Mouse (Mus musculus) forebrain, embryonic 14.5 days (tissue): ENCODE results near the gene Trove2. TPM values are rescaled to one million over a fixed set of nuclear protein-coding genes. Genes with fewer than 3 reads are reported as not detected.
A peak's percentile ranks its signal among the peaks of the same experiment; 100 is the strongest.
"Not testable (repeated sequence)": the region's sequence is repeated elsewhere in the genome, so short reads cannot be mapped to it uniquely, and the experiment has no call there.

Experiments
- ATAC-seq: fragments of 200-750 bp; cut with Nextera tagmentation; 2 replicates; pipeline ENCODE4 v1.8.0; 2017; ENCODE audit warnings: mild to moderate bottlenecking, moderate library complexity
- DNase-seq: peaks from one replicate; pipeline ENCODE4 v3.0.0-alpha.2; 2015; ENCODE audit warnings: low spot score
- H3K27ac ChIP-seq: fragments of 300-500 bp; sonication (generic); 2 replicates; pipeline ENCODE4 v1.5.1; 2014; ENCODE audit warnings: low read depth, mild to moderate bottlenecking, control low read depth, low read length, moderate library complexity
- H3K27me3 ChIP-seq: fragments of 300-500 bp; sonication (generic); replicated peaks from 2 replicates; pipeline ENCODE4 v1.6.1; 2014; ENCODE audit warnings: low read length, control low read depth, mixed read lengths; ENCODE audit not compliant: control insufficient read depth, insufficient read depth
- H3K36me3 ChIP-seq: fragments of 300-500 bp; sonication (generic); 2 replicates; pipeline ENCODE4 v1.6.1; 2014; ENCODE audit warnings: low read length, control low read depth; ENCODE audit not compliant: control insufficient read depth, insufficient read depth
- H3K4me1 ChIP-seq: fragments of 300-500 bp; sonication (generic); 2 replicates; pipeline ENCODE4 v1.6.1; 2014; ENCODE audit warnings: antibody characterized with exemption, low read length, control low read depth; ENCODE audit not compliant: control insufficient read depth, insufficient read depth
- H3K4me2 ChIP-seq: fragments of 300-500 bp; sonication (generic); 2 replicates; pipeline ENCODE4 v1.6.1; 2014; ENCODE audit warnings: mild to moderate bottlenecking, control low read depth, low read length
- H3K4me3 ChIP-seq: fragments of 300-500 bp; sonication (generic); 2 replicates; pipeline ENCODE4 v1.5.1; 2014; ENCODE audit warnings: low read depth, low read length, control low read depth
- H3K9ac ChIP-seq: fragments of 300-500 bp; sonication (generic); 2 replicates; pipeline ENCODE4 v1.6.1; 2014; ENCODE audit warnings: mild to moderate bottlenecking, low read length, control low read depth, moderate library complexity
- H3K9me3 ChIP-seq: fragments of 300-500 bp; sonication (generic); replicated peaks from 2 replicates; pipeline ENCODE4 v1.6.1; 2016; ENCODE audit warnings: low read length, control low read depth, mixed read lengths; ENCODE audit not compliant: control insufficient read depth
- WGBS: fragments of 180-500 bp; shearing (Covaris S2); extraction: QIAGEN DNeasy Blood & Tissue Kit; methylation state at CpG from one replicate; pipeline ENCODE4 v1.1.7; 2014; 5-methylcytosine and 5-hydroxymethylcytosine counted together
- polyA plus RNA-seq: library from polyadenylated mRNA; unstranded; fragments of >200 nt; fragmentation: Nextera tagmentation; extraction: Ambion mirVana; gene quantifications from 2 replicates; pipeline ENCODE4 v1.2.1, GENCODE M21; 2014

The Trove2 gene
- polyA plus RNA-seq, 1 experiment from 2014 or later = 38.0 TPM

DNA sequence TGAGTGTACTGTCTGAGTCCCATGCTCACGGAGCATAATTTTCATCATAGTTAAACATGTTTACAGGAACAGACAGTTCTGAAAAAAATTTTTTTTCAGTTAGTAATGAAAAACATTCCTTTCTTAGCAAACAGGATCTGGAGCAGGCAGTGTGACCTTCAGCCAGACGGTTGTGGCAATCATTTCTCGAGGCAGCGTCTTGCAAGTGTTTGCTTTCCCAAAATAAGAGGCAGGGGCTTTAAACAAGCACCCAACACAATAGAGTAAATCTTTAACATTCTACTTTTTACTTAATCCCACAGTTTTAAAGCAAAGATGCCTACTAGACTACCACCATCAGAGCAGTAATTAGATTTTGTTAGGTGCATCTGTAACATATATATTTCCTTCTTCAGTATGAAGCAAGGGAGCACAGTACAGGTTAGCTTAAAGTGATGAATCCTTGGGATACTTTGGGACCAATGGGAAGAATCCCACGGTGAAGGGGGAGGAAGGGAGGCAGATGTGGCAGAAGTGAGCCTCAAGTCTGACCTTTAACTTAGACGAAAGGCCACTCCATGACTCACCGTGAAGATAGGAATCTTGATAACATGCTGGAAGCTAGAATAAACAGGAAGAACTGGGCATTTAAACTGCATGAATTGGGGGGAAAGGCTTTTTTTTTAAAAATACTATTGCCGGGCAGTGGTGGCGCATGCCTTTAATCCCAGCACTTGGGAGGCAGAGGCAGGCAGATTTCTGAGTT lies 49.0 kb downstream of the Trove2 start:
- H3K4me1 ChIP-seq = no peaks in the 10 kb centered on the region
- H3K9me3 ChIP-seq = no peaks in the 10 kb centered on the region
- no peaks in the 10 kb centered on the region for H3K36me3 ChIP-seq
- H3K9ac ChIP-seq = no peak overlapping the region
- no peak for ATAC-seq
- no peak for DNase-seq
- H3K4me3 ChIP-seq = no peak overlapping the region
- WGBS = 88% methylated on average over 9 of the region's 9 CpGs
- no peaks in the 10 kb centered on the region for H3K27me3 ChIP-seq
- no peak overlapping the region for H3K27ac ChIP-seq
- H3K4me2 ChIP-seq = no peak overlapping the region

DNA sequence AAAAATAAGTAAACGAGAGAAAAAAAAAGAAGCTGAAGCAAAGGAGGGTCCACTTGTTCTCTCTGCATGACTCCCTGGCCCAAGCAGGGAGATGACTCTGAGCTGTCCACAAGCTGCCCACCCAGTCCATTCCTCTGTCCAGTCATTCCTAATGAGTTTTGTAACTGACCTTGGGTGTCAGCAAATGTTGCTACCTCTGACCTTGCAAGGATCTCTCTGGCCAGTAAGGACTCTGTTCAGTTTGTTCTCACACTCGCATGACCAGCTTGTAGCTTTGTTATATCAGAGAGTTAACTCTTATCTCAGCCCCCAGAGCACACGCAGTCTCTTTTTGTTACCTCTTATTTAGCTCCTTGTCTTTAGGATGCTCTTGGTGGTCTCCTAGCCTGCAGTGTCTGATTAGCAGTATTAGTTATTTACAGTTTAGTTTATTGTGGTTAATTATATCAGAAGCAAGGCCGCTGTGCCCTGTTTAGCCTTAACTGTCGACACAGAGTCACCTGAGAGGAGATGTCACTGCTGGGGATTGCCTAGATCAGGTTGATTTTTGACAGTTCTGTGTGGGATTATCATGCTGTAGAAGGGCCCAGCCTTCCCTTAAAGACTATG lies 52.3 kb downstream of the Trove2 start:
- H3K27me3 ChIP-seq = no peaks in the 10 kb centered on the region
- DNase-seq (no peak), ATAC-seq (no peak)
- H3K36me3 ChIP-seq = no peaks in the 10 kb centered on the region
- no peak overlapping the region for H3K4me3 ChIP-seq
- 85% methylated on average over 5 of the region's 5 CpGs for WGBS
- no peak overlapping the region for H3K27ac ChIP-seq
- H3K9me3 ChIP-seq = no peaks in the 10 kb centered on the region
- H3K4me2 ChIP-seq = no peak overlapping the region
- H3K9ac ChIP-seq = no peak overlapping the region
- no peaks in the 10 kb centered on the region for H3K4me1 ChIP-seq

DNA sequence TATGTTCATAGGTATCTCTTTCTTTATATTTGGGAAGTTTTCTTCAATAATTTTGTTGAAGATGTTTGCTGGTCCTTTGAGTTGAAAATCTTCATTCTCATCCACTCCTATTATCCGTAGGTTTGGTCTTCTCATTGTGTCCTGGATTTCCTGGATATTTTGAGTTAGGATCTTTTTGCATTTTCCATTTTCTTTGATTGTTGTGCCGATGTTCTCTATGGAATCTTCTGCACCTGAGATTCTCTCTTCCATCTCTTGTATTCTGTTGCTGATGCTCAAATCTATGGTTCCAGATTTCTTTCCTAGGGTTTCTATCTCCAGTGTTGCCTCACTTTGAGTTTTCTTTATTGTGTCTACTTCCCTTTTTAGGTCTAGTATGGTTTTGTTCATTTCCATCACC lies 60.8 kb downstream of the Trove2 start, which contains the start of gene Glrx2:
Glrx2 (plus strand) TSS at position 301 of the 400 bp plus-strand sequence.
- not testable (repeated sequence) for H3K4me2 ChIP-seq, H3K4me3 ChIP-seq, H3K9ac ChIP-seq, H3K27me3 ChIP-seq, H3K9me3 ChIP-seq, DNase-seq, H3K4me1 ChIP-seq, H3K36me3 ChIP-seq, H3K27ac ChIP-seq, ATAC-seq
- no CpG with 5 or more reads among the region's 2 CpGs for WGBS

DNA sequence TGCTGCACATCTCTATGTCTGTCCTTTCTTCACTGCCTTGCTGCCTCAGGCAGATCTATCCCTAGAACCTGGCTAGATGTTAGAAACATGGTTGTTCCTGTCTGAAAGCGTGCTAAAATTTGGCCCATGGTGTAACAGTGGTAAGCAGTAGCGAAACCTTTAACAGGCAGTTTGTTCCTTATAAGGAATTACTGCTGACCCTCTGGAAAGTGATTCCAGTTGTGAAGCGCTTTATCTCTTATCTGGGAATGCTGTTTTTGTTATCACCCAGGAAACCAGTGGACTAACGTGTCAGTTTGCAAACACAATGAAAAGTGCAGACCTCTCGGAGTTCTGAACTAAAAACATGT lies 66.3 kb downstream of the Trove2 start:
- Histone ChIP-seq H3K4me1 (no peaks in the 10 kb centered on the region), H3K9ac (no peak overlapping the region), H3K27ac (peak overlapping the region; percentile 41; the same call in 1 of the 2 replicates), H3K4me2 (no peak overlapping the region), H3K27me3 (no peaks in the 10 kb centered on the region), H3K4me3 (no peak overlapping the region), H3K36me3 (no peaks in the 10 kb centered on the region), H3K9me3 (no peaks in the 10 kb centered on the region)
- ATAC-seq = no peak
- no peak for DNase-seq
- WGBS = 83% methylated on average over 5 of the region's 5 CpGs

DNA sequence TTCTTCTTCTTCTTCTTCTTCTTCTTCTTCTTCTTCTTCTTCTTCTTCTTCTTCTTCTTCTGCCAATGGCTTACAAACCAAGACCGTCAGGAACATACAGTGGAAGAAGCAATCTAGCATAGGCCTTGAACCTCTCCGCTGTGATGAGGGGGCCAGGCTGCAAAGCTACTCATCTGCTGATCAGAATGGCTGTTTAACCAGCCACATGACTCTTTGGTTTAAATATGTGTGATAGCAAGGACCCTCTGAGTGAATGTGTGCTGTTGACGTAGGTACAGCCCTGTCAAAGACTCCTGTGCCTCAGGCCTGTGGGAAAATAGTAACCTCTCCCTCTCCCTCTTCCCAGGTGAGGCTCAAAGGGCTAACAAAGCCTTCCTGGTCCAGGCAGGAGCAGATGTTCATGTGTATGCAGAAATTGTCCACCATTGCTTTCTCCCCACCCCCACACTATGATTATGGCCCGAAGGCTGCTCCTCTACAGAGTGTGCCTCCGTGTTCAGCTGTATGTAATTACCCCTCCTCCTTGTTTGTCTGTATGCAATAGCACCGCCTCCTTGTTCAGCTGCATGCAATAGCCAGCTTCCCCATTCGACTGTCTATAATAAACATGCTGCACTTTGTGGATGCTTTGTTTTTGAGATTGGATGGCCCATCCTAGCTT lies 66.8 kb downstream of the Trove2 start:
- Histone ChIP-seq H3K27ac (peak overlapping the region; percentile 65; the same call in 1 of the 2 replicates), H3K36me3 (no peaks in the 10 kb centered on the region), H3K4me1 (no peaks in the 10 kb centered on the region), H3K4me3 (no peak overlapping the region), H3K9me3 (no peaks in the 10 kb centered on the region), H3K27me3 (no peaks in the 10 kb centered on the region), H3K4me2 (no peak overlapping the region), H3K9ac (no peak overlapping the region)
- 55% methylated on average over 7 of the region's 7 CpGs for WGBS
- DNase-seq (peak; percentile 67), ATAC-seq (peak; percentile 98)

DNA sequence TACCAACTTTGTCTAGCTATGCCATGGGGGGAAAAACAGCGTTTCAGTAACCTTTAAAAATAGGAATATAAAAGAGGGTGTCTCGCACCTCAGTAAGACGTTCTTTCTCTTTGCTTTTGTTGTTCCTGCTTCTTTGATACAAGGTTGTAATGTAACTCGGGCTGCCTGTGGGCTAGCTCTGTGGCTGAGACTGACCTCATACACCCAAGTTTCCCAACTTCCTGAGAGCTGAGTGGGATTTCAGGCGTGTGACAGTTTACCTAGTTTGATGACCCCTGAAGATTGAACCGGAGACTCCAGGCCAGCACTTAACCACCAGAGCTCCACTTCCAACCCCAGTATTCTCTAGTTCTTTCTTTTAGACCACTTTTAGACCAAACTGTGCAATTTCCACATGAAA lies 68.5 kb downstream of the Trove2 start:
- ATAC-seq (no peak), DNase-seq (no peak)
- no peaks in the 10 kb centered on the region for H3K4me1 ChIP-seq
- H3K27me3 ChIP-seq = no peaks in the 10 kb centered on the region
- H3K9me3 ChIP-seq = no peaks in the 10 kb centered on the region
- H3K9ac ChIP-seq = no peak overlapping the region
- no peaks in the 10 kb centered on the region for H3K36me3 ChIP-seq
- no peak overlapping the region for H3K4me2 ChIP-seq
- no peak overlapping the region for H3K4me3 ChIP-seq
- H3K27ac ChIP-seq = no peak overlapping the region
- WGBS = 85% methylated on average over 6 of the region's 6 CpGs

DNA sequence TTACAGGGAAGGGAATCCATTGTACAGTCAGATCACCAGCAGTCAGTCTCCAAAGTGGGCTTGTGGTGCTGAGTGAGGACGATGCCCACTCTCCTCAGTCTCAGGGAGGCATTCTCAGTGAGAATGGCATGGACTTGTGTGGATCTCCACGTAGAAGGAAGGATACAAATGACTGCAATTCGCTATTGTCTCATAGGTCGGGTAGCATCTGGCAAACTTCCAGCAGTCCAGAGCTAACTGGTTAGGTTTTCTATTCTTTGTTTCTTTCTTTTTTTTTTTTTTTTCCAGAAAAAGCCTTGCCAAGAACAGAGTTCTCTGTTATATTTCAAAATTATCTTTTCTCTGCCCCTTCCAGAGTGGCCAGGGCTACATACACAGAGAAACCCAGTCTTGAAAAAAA lies 69.9 kb downstream of the Trove2 start:
- 26% methylated on average over 4 of the region's 4 CpGs for WGBS
- ATAC-seq = no peak
- no peak overlapping the region for H3K27ac ChIP-seq
- H3K9ac ChIP-seq = peak overlapping the region; percentile 2; the same call in 1 of the 2 replicates
- H3K9me3 ChIP-seq = no peaks in the 10 kb centered on the region
- H3K4me1 ChIP-seq = no peaks in the 10 kb centered on the region
- H3K36me3 ChIP-seq = no peaks in the 10 kb centered on the region
- no peaks in the 10 kb centered on the region for H3K27me3 ChIP-seq
- no peak overlapping the region for H3K4me3 ChIP-seq
- DNase-seq = peak; percentile 46
- H3K4me2 ChIP-seq = no peak overlapping the region

DNA sequence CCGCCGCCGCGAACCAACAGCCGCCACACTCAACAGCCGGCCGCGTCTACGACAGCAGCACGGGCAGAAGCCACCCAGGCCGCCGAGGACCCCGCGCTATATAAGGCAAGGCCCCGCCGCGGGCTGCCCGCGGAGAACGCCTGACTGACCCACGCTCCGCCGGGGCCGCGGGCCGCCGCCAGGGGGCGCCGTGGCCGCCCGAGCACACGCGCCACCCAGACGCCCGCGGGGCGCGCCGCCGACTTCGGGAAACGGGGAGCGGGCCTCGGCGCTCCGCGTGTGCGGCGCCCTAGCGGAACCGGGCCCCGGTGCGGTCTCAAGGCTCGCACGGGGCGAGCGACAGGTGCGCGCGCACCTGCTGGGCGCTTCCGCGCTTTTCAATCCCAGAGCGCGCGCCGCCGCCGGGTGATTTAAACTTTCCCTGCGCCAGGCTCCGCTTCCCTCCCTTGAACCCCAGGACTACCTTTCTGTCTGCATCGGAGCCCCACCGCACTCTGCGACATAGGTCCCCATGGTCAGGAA lies 74.1 kb downstream of the Trove2 start, which contains the start of gene Cdc73:
Cdc73 (minus strand) TSS at position 153 of the 522 bp plus-strand sequence.
- DNase-seq = peak; percentile 92
- peak; percentile 99 for ATAC-seq
- no peaks in the 10 kb centered on the region for H3K27me3 ChIP-seq
- peak within 1 kb of the TSS; percentile 86 for H3K4me3 ChIP-seq
- peak within 1 kb of the TSS; percentile 89 for H3K9ac ChIP-seq
- H3K9me3 ChIP-seq = no peaks in the 10 kb centered on the region
- H3K4me1 ChIP-seq = peaks cover 12% of the 10 kb centered on the region
- WGBS = 0% methylated on average over 53 of the region's 74 CpGs
- peak within 1 kb of the TSS; percentile 91 for H3K27ac ChIP-seq
- peak within 1 kb of the TSS; percentile 74 for H3K4me2 ChIP-seq
- H3K36me3 ChIP-seq = 0 out of 2 replicates have a peak, but pooled peaks cover 2% of the 10 kb centered on the region
